Mouse (Mus musculus) embryonic facial prominence, embryonic 13.5 days (tissue): ENCODE measurements around the gene Nlgn1. TPM values are rescaled to one million over a fixed set of nuclear protein-coding genes. Genes with fewer than 3 reads are reported as not detected.

Source experiments
- ATAC-seq: fragments of 200-750 bp; cut with Nextera tagmentation; 2 replicates; pipeline ENCODE4 v1.8.0; 2017; ENCODE audit warnings: low read depth; ENCODE audit not compliant: insufficient number of reproducible peaks, insufficient read depth, low FRiP score, low TSS enrichment
- H3K27ac ChIP-seq: fragments of 300-500 bp; sonication (generic); 2 replicates; pipeline ENCODE4 v1.5.1; 2015; ENCODE audit warnings: moderate library complexity, mild to moderate bottlenecking, inconsistent platforms
- H3K27me3 ChIP-seq: fragments of 300-500 bp; sonication (generic); 2 replicates; pipeline ENCODE4 v1.6.1; 2015; ENCODE audit warnings: mild to moderate bottlenecking, inconsistent platforms
- H3K36me3 ChIP-seq: fragments of 300-500 bp; sonication (generic); 2 replicates; pipeline ENCODE4 v1.6.1; 2015; ENCODE audit warnings: mild to moderate bottlenecking, inconsistent platforms
- H3K4me1 ChIP-seq: fragments of 300-500 bp; sonication (generic); 2 replicates; pipeline ENCODE4 v1.6.1; 2015; ENCODE audit warnings: inconsistent platforms
- H3K4me2 ChIP-seq: fragments of 300-500 bp; sonication (generic); 2 replicates; pipeline ENCODE4 v1.6.1; 2015; ENCODE audit warnings: moderate library complexity, mild to moderate bottlenecking, inconsistent platforms
- H3K4me3 ChIP-seq: fragments of 300-500 bp; sonication (generic); 2 replicates; pipeline ENCODE4 v1.5.1; 2015; ENCODE audit warnings: mild to moderate bottlenecking, inconsistent platforms
- H3K9ac ChIP-seq: fragments of 300-500 bp; sonication (generic); 2 replicates; pipeline ENCODE4 v1.6.1; 2015; ENCODE audit warnings: mild to moderate bottlenecking, inconsistent platforms
- H3K9me3 ChIP-seq: fragments of 300-500 bp; sonication (generic); 2 replicates; pipeline ENCODE4 v1.6.1; 2016; ENCODE audit warnings: inconsistent platforms
- WGBS: fragments of 180-500 bp; shearing (Covaris S2); methylation state at CpG from one replicate; pipeline ENCODE4 v1.1.7; 2015; ENCODE audit warnings: mixed read lengths; 5-methylcytosine and 5-hydroxymethylcytosine counted together
- polyA plus RNA-seq: library from polyadenylated mRNA; unstranded; fragments of >200 nt; fragmentation: Nextera tagmentation; extraction: Ambion mirVana; gene quantifications from 2 replicates; pipeline ENCODE4 v1.2.1, GENCODE M21; 2015

Nlgn1 gene
- polyA plus RNA-seq, 1 experiment from 2014 or later = 2.7 TPM

- Histone ChIP-seq H3K4me2 (no peak overlapping the region), H3K36me3 (no peaks in the 10 kb centered on the region), H3K27ac (no peak overlapping the region), H3K9ac (no peak overlapping the region), H3K27me3 (no peaks in the 10 kb centered on the region), H3K9me3 (no peaks in the 10 kb centered on the region), H3K4me1 (no peaks in the 10 kb centered on the region), H3K4me3 (no peak overlapping the region)
- no peak for ATAC-seq
- WGBS = 86% methylated on average over 3 of the region's 3 CpGs
Measured at GRCm38 (mm10) chr3:26181013-26181412, 151.2 kb downstream of the Nlgn1 start.

DNA sequence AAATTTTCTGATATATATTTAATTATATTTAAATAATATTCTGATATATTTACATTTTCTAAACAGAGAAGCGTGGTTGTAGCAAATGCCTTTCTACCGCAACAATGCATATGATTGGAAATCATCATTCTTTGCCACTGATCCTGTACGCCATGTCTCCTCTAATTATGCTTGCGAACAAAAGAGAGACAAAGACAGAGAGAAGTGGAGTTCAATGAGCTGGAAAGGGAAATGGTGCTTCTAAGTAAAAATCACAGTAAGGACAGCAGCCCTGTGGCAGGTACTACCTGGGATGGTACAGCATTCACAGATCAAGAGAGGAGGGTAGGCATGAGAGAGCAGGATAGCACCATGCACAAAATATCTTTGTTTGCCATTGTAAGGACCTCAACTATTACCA is 156.9 kb downstream of the Nlgn1 start:
- Histone ChIP-seq H3K36me3 (no peaks in the 10 kb centered on the region), H3K4me2 (no peak overlapping the region), H3K9ac (no peak overlapping the region), H3K4me3 (no peak overlapping the region), H3K27ac (no peak overlapping the region), H3K4me1 (no peaks in the 10 kb centered on the region), H3K9me3 (no peaks in the 10 kb centered on the region), H3K27me3 (no peaks in the 10 kb centered on the region)
- ATAC-seq = no peak
- 88% methylated on average over 4 of the region's 4 CpGs for whole genome bisulfite sequencing

GRCm38 (mm10) chr3:26174257-26174656 is 158.0 kb downstream of the Nlgn1 start:
- Histone ChIP-seq H3K4me3 (no peak overlapping the region), H3K9me3 (no peaks in the 10 kb centered on the region), H3K36me3 (no peaks in the 10 kb centered on the region), H3K4me2 (no peak overlapping the region), H3K27ac (no peak overlapping the region), H3K27me3 (no peaks in the 10 kb centered on the region), H3K4me1 (no peaks in the 10 kb centered on the region), H3K9ac (no peak overlapping the region)
- ATAC-seq = no peak
- 67% methylated on average over 5 of the region's 5 CpGs for WGBS

DNA sequence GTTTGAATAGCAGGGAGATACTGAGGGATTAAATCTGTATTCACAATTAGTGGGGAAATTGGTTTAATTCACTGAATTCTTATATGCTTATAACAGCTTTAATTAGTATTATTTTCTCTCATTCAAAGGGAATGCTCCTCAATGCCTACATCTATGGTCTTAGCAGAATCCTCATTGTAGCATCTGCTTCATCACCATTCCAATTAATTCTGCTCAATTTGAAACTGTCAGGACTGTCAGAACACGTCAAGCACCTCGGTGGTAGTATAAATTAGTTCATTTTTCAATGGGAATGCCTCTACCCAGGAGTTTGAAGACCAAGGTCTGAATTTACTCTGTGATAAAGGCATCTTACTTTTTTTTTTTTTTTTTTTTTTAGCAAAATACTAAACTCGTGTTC is 158.6 kb downstream of the Nlgn1 start:
- WGBS = 79% methylated on average over 3 of the region's 3 CpGs
- no peaks in the 10 kb centered on the region for H3K27me3 ChIP-seq
- H3K9me3 ChIP-seq = no peaks in the 10 kb centered on the region
- H3K27ac ChIP-seq = no peak overlapping the region
- H3K36me3 ChIP-seq = no peaks in the 10 kb centered on the region
- no peaks in the 10 kb centered on the region for H3K4me1 ChIP-seq
- H3K4me2 ChIP-seq = no peak overlapping the region
- no peak overlapping the region for H3K4me3 ChIP-seq
- H3K9ac ChIP-seq = no peak overlapping the region
- ATAC-seq = no peak

- Histone ChIP-seq H3K4me2 (no peak overlapping the region), H3K27ac (no peak overlapping the region), H3K27me3 (no peaks in the 10 kb centered on the region), H3K4me1 (no peaks in the 10 kb centered on the region), H3K9me3 (no peaks in the 10 kb centered on the region), H3K4me3 (no peak overlapping the region), H3K9ac (no peak overlapping the region), H3K36me3 (no peaks in the 10 kb centered on the region)
- ATAC-seq = no peak
- 77% methylated on average over 8 of the region's 8 CpGs for WGBS
Measured at GRCm38 (mm10) chr3:26166711-26167110, 165.5 kb downstream of the Nlgn1 start.

GRCm38 (mm10) chr3:26153782-26154181 is 178.5 kb downstream of the Nlgn1 start:
- under 1% methylated on average over 9 of the region's 9 CpGs for WGBS
- no peaks in the 10 kb centered on the region for H3K36me3 ChIP-seq
- H3K9ac ChIP-seq = peak overlapping the region; percentile 56
- H3K27me3 ChIP-seq = no peaks in the 10 kb centered on the region
- H3K9me3 ChIP-seq = no peaks in the 10 kb centered on the region
- peak overlapping the region; percentile 54 for H3K4me3 ChIP-seq
- H3K4me1 ChIP-seq = no peaks in the 10 kb centered on the region
- ATAC-seq = no peak
- H3K4me2 ChIP-seq = peak overlapping the region; percentile 82
- no peak overlapping the region for H3K27ac ChIP-seq

DNA sequence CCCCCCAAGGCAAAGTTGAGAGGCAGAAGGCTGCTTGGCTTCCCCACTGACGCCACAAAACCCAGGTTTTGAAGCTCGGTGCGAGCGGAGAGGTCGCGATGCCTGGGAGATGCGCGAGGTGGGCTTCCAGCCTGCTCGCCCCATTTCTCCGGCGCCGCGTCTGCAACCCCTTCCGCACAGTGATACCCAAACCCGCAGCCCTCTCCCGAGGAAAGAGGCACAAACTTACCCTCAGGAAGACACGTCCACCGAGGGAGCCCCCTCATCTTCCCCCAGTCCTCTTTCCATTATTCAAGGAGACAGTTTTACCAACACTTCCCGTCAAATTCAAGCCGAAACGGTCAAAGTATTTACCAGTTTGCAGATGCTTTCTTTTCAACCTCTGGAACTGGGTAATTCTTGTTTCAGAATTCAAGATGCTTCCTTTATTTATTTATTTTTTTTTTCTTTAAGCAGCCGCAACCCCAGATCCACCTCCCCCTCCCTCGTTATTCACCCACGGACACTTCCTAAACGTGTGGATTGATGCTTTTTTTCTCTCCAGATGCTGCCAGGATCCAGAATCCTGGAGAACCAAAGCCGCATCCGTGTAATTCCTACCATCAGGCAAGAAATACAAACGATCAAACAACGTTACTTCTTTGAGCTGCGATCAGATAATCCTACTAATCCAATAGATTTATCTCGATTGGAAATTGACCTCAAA is 179.1 kb downstream of the Nlgn1 start:
- H3K27me3 ChIP-seq = no peaks in the 10 kb centered on the region
- H3K9ac ChIP-seq = peak overlapping the region; percentile 56
- no peaks in the 10 kb centered on the region for H3K36me3 ChIP-seq
- no peak for ATAC-seq
- no peaks in the 10 kb centered on the region for H3K9me3 ChIP-seq
- H3K27ac ChIP-seq = no peak overlapping the region
- no peaks in the 10 kb centered on the region for H3K4me1 ChIP-seq
- under 1% methylated on average over 31 of the region's 31 CpGs for WGBS
- peak overlapping the region; percentile 82 for H3K4me2 ChIP-seq
- H3K4me3 ChIP-seq = peak overlapping the region; percentile 54

DNA sequence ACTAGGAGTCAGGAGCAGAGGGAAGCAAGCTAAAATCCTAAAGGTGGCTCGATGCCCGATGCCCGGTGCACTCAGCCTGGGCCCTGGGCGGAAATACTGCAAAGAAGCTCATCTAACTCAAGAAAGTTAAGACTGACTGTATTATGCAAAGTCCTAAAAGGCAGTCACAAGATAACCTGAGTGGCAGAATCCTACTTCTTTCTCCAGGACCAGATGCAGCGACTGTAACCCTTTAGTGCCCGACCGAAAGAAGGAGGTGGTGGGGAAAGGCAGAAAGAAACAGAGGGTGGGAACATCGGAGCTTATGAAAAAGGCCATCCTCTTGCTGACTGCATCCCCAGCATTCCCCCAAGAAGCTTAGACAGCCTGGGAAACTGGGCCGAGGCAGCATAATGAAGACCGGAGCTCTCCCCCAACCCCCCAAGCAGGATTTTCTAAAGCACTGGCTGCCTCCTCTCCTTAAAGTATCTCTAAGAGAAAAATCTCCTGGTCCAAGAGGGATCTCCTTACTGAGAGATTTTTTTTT is 179.7 kb downstream of the Nlgn1 start:
- no peak for ATAC-seq
- Histone ChIP-seq H3K4me2 (peak overlapping the region; percentile 82), H3K9me3 (no peaks in the 10 kb centered on the region), H3K4me3 (peak overlapping the region; percentile 54), H3K9ac (peak overlapping the region; percentile 56), H3K27ac (no peak overlapping the region), H3K36me3 (no peaks in the 10 kb centered on the region), H3K4me1 (no peaks in the 10 kb centered on the region), H3K27me3 (no peaks in the 10 kb centered on the region)
- 2% methylated on average over 10 of the region's 10 CpGs for WGBS

- Histone ChIP-seq H3K27ac (no peak overlapping the region), H3K27me3 (no peaks in the 10 kb centered on the region), H3K9me3 (no peaks in the 10 kb centered on the region), H3K36me3 (no peaks in the 10 kb centered on the region), H3K4me3 (no peak overlapping the region), H3K4me1 (no peaks in the 10 kb centered on the region), H3K9ac (no peak overlapping the region), H3K4me2 (peak overlapping the region; percentile 82)
- no peak for ATAC-seq
- 30% methylated on average over 6 of the region's 6 CpGs for WGBS
Measured at GRCm38 (mm10) chr3:26151351-26152020, 180.8 kb downstream of the Nlgn1 start.

DNA sequence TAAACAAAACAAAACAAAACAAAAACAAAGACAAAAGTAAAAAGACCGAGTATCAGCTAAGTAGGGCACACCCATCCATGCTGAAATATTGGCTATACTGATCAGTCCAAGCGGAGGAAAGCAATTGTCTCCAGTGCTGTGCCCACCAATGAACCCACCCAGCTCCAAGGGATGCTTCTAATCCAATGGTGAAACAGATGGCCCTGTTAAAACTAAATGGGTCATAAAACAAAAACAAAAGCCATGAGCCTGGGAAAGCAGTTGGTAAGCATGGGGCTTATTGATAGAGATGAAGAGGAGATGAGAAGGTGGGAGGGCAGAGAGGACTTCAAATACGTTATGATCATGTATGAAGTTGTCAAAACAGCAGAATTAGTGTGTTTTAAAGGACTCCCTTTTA is 186.1 kb downstream of the Nlgn1 start:
- no peaks in the 10 kb centered on the region for H3K36me3 ChIP-seq
- H3K4me1 ChIP-seq = no peaks in the 10 kb centered on the region
- WGBS = 82% methylated on average over 3 of the region's 3 CpGs
- H3K4me3 ChIP-seq = no peak overlapping the region
- no peak for ATAC-seq
- no peak overlapping the region for H3K4me2 ChIP-seq
- no peaks in the 10 kb centered on the region for H3K9me3 ChIP-seq
- no peak overlapping the region for H3K27ac ChIP-seq
- no peak overlapping the region for H3K9ac ChIP-seq
- H3K27me3 ChIP-seq = no peaks in the 10 kb centered on the region

DNA sequence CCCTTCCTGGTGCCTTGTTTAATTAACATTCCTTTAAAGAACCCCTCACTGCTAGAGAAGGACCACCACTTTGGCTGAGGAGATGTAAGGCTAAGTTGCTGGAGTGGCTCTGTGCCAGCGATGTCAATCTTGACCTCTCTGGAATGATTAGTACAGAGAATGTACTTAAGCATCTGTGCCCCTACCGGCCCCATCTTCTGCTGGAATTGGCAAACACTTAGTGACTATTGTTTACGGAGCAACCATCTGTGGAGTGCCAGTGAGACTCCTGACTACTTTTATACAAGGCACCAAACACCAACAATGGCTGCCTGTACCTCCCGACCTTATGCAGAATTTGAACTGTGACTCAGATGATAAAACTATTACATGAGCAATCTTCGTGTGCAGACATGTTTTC is 186.8 kb downstream of the Nlgn1 start:
- Histone ChIP-seq H3K9me3 (no peaks in the 10 kb centered on the region), H3K9ac (no peak overlapping the region), H3K36me3 (no peaks in the 10 kb centered on the region), H3K4me3 (no peak overlapping the region), H3K27ac (no peak overlapping the region), H3K27me3 (no peaks in the 10 kb centered on the region), H3K4me2 (no peak overlapping the region), H3K4me1 (no peaks in the 10 kb centered on the region)
- WGBS = 73% methylated on average over 5 of the region's 5 CpGs
- no peak for ATAC-seq

DNA sequence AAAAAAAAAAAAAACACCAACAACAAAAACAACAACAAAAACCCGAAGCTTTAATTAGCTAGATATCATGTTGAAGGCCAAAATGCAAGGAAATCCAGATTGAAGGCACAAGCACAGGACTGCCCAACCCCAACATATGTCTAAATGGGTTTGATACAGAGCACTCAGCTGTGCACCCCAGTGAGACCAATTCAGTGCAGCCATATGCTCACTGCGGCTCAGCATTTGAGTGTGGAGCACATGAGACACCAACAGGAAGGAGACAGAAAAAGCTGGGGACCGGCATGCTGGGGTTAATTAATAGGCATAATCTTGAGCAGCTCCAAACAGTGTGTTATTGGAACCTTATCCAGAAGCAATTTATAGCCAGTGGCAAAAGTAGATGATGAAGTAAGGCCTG is 190.7 kb downstream of the Nlgn1 start:
- WGBS = 71% methylated on average over 3 of the region's 3 CpGs
- Histone ChIP-seq H3K4me2 (no peak overlapping the region), H3K9me3 (no peaks in the 10 kb centered on the region), H3K27ac (no peak overlapping the region), H3K9ac (no peak overlapping the region), H3K4me1 (no peaks in the 10 kb centered on the region), H3K4me3 (no peak overlapping the region), H3K27me3 (no peaks in the 10 kb centered on the region), H3K36me3 (no peaks in the 10 kb centered on the region)
- ATAC-seq = no peak
